Comparison of ENCODE assay signal across 23 mouse cellular contexts in the genomic region with DNA sequence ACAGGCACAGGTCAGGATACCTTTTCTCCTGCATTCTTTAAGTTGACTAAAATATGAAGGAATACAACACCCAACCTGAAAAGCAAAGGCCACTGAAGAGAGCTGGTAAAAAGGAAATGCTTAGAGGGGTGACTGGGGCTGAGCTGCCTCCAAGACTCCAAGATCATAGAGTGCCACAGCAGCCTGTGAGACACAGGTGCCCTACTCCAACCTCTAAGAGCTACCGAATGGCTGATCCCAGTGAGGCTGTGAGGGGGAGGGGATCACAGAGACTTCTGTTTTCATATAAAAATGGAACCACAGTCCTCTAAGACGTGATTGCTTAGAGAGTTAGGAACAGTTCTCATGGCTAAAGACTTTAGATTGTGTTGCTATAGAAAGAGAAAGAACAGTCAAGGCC. TPM values are rescaled to one million over a fixed set of nuclear protein-coding genes. Genes with fewer than 3 reads are reported as not detected.
DNase-seq lines count a peak whose midpoint lies in the region; TF ChIP-seq lines count a peak whose summit lies in the region.
"Had no signal": no experiment of that assay in that cellular context is flagged by ENCODE, and none has a peak within 500 bp of the region (broad histone marks: within the 10 kb centered on the region; RNA-seq: fewer than 3 reads in every experiment).

No protein-coding gene starts in this region.

- WGBS in thymus, adult 2 months, result 14% methylated on average over 2 of the region's 2 CpGs

- no peak overlapping the region for H3K4me3 ChIP-seq in gastrocnemius, adult 2 months
- no peak overlapping the region for H3K4me3 ChIP-seq in thymus, adult 2 months (ENCODE audit: control insufficient read depth, insufficient read depth, low read length)
- H3K4me3 ChIP-seq: embryonic facial prominence, embryonic 12.5 days; embryonic facial prominence, embryonic 15.5 days; heart, embryonic 12.5 days; heart, embryonic 15.5 days; hindbrain, embryonic 15.5 days had no signal

- peak overlapping the region; percentile 67; the same call in 1 of the 2 replicates for H3K27ac ChIP-seq in gastrocnemius, adult 2 months
- no peak overlapping the region for H3K27ac ChIP-seq in thymus, adult 2 months (ENCODE audit: control insufficient read depth, insufficient read depth, low read length)
- H3K27ac ChIP-seq: embryonic facial prominence, embryonic 12.5 days; embryonic facial prominence, embryonic 15.5 days; heart, embryonic 15.5 days; hindbrain, embryonic 15.5 days had no signal

- intact Hi-C loops in gastrocnemius, adult 2 months (cut with DNase I), result loop anchor here (5.0 kb wide), 1 partner anchor 38 kb away; no protein-coding TSS in a partner anchor

- no peaks in the 10 kb centered on the region for H3K27me3 ChIP-seq in thymus, adult 2 months (ENCODE audit: control insufficient read depth, insufficient read depth, low read length)
- H3K27me3 ChIP-seq: embryonic facial prominence, embryonic 12.5 days; embryonic facial prominence, embryonic 15.5 days; heart, embryonic 12.5 days; heart, embryonic 15.5 days; hindbrain, embryonic 15.5 days had no signal

- no peaks in the 10 kb centered on the region for H3K36me3 ChIP-seq in thymus, adult 2 months (ENCODE audit: control insufficient read depth, insufficient read depth, low read length)
- H3K36me3 ChIP-seq: embryonic facial prominence, embryonic 12.5 days; embryonic facial prominence, embryonic 15.5 days; heart, embryonic 12.5 days; heart, embryonic 15.5 days; hindbrain, embryonic 15.5 days had no signal

- H3K4me1 ChIP-seq in thymus, adult 2 months (replicated peaks; ENCODE audit: control insufficient read depth, insufficient read depth, low read length), result peaks cover 18% of the 10 kb centered on the region
- H3K4me1 ChIP-seq: embryonic facial prominence, embryonic 12.5 days had no signal

- TF ChIP-seq CTCF in gastrocnemius, adult 2 months (IDR thresholded peaks at IDR 0.05), result no peak
- TF ChIP-seq CTCF in thymus, adult 2 months (IDR thresholded peaks at IDR 0.05; ENCODE audit: borderline replicate concordance, control insufficient read depth, extremely low read depth, insufficient read depth, low read length, poor library complexity), result no peak

- TF ChIP-seq POLR2A in thymus, adult 2 months (IDR thresholded peaks at IDR 0.05; ENCODE audit: control insufficient read depth, extremely low read depth, insufficient read depth, low read length, poor library complexity), result no peak

- no peak for DNase-seq in gastrocnemius, adult 2 months
- DNase-seq in gastrocnemius, adult 8-10 months (ENCODE audit: low spot score in 2 of 2), result no peak
- peak; percentile 23 for DNase-seq in thymus, adult 2 months
- no peak for DNase-seq in thymus, adult 18-20 months
- peak; percentile 28 for DNase-seq in thymus, postnatal 25 days
- DNase-seq in spleen, adult 12 weeks (ENCODE audit: low spot score), result no peak
- no peak for DNase-seq in cerebellum, adult 9-10 months
- no peak for DNase-seq in frontal cortex, postnatal 14 days (ENCODE audit: low spot score in 2 of 2)
- DNase-seq: adrenal gland, adult 8-10 months; adrenal gland, postnatal 25 days; cerebellum, adult 18-20 months; cerebellum, adult 9-11 months; cerebellum, postnatal 25 days; forebrain, postnatal 0 days; gastrocnemius, postnatal 14 days; heart, adult 18-20 months; heart, postnatal 10 days; heart, postnatal 36 days had no signal

RNA-seq across cellular contexts. Expression of gene Slc16a1, which starts 23.3 kb away (rescaled TPM):
- 10 to 100 TPM; 20.9 to 42.1 TPM for total RNA-seq in gastrocnemius, adult 2 months (2021)
- total RNA-seq in gastrocnemius, adult 8-10 months (2022), result 10 to 100 TPM; 22.5 to 27.1 (median 24.3) TPM
- 54.9 and 80.5 TPM in 2 replicates for polyA plus RNA-seq in thymus, adult 2 months (2012; rRNA removed)

Comparison
In these comparisons a context has a peak if more than half of its experiments do, and no peak if none do; other contexts are left out.
1. DNase-seq: peak in thymus, adult 2 months (single experiment) and thymus, postnatal 25 days (single experiment); none in gastrocnemius, adult 2 months (single experiment), gastrocnemius, adult 8-10 months (0 of 2), thymus, adult 18-20 months (0 of 2), spleen, adult 12 weeks (single experiment), cerebellum, adult 9-10 months (single experiment) and frontal cortex, postnatal 14 days (0 of 2).